Mouse (Mus musculus) heart, postnatal 0 days (tissue): ENCODE data around the gene Bmpr2.

ENCODE experiments used
- CTCF ChIP-seq: IDR thresholded peaks from 2 replicates; pipeline ENCODE4 v1.5.1; 2016; ENCODE audit warnings: antibody characterized with exemption, control low read depth, low read depth
- EP300 ChIP-seq: IDR thresholded peaks from 2 replicates; pipeline ENCODE4 v1.6.1; 2016; ENCODE audit warnings: antibody characterized with exemption, low read depth

GRCm38 (mm10) chr1:59917401-59917800, 154.2 kb downstream of the Bmpr2 start:
- no peak for TF ChIP-seq CTCF
- TF ChIP-seq EP300, result no peak
